Mouse (Mus musculus): Measurements from ENCODE around the gene Selplg.

- TF ChIP-seq CTCF (IDR thresholded peaks at IDR 0.05) = no peak
- no peak for TF ChIP-seq POLR2A (IDR thresholded peaks at IDR 0.05; ENCODE audit: insufficient read depth, low read depth, low read length)
Observed at GRCm38 (mm10) chr5:113814111-113815040, 18.1 kb downstream of the Selplg start.

Measured in heart, adult 2 months (tissue).